Mouse (Mus musculus): ENCODE measurements around the gene Tspan10.

- TF ChIP-seq POLR2AphosphoS2 (IDR thresholded peaks at IDR 0.05; ENCODE audit: insufficient read length, low read depth): peak; percentile 79
- TF ChIP-seq POLR2A (IDR thresholded peaks at IDR 0.05; ENCODE audit: insufficient read length, low read depth): peak; percentile 86
- no peak for TF ChIP-seq USF1 (IDR thresholded peaks at IDR 0.05; ENCODE audit: low read depth)
- peak; percentile 13 for TF ChIP-seq SRF (IDR thresholded peaks at IDR 0.05; ENCODE audit: control insufficient read depth, insufficient read length, low read depth)
- TF ChIP-seq CEBPB (IDR thresholded peaks at IDR 0.05; ENCODE audit: insufficient read depth, poor library complexity, severe bottlenecking): no peak
- no peak for TF ChIP-seq MAX (IDR thresholded peaks at IDR 0.05; ENCODE audit: low read depth)
Measured at GRCm38 (mm10) chr11:120491317-120492023, 49.0 kb downstream of the Tspan10 start, which contains the start of gene Slc25a10.
